Mouse (Mus musculus) forebrain, postnatal 0 days (tissue): ENCODE results near the gene Myo3a. TPM values are rescaled to one million over a fixed set of nuclear protein-coding genes. Genes with fewer than 3 reads are reported as not detected.

ENCODE experiments used
- ATAC-seq: fragments of 200-750 bp; cut with Nextera tagmentation; 2 replicates; pipeline ENCODE4 v1.8.0; 2017; ENCODE audit warnings: mild to moderate bottlenecking, moderate library complexity
- DNase-seq: peaks from one replicate; pipeline ENCODE4 v3.0.0-alpha.2; 2015
- H3K27ac ChIP-seq: fragments of 300-500 bp; sonication (generic); 2 replicates; pipeline ENCODE4 v1.5.1; 2014; ENCODE audit warnings: low read depth, mild to moderate bottlenecking, antibody characterized with exemption, low read length, moderate library complexity, mixed read lengths
- H3K27me3 ChIP-seq: fragments of 300-500 bp; sonication (generic); 2 replicates; pipeline ENCODE4 v1.6.1; 2014; ENCODE audit warnings: mild to moderate bottlenecking, low read length, mixed read lengths; ENCODE audit not compliant: insufficient read depth
- H3K36me3 ChIP-seq: fragments of 300-500 bp; sonication (generic); 2 replicates; pipeline ENCODE4 v1.6.1; 2014; ENCODE audit warnings: mild to moderate bottlenecking, moderate library complexity; ENCODE audit not compliant: insufficient read depth
- H3K4me1 ChIP-seq: fragments of 300-500 bp; sonication (generic); 2 replicates; pipeline ENCODE4 v1.6.1; 2014; ENCODE audit warnings: antibody characterized with exemption; ENCODE audit not compliant: insufficient read depth
- H3K4me2 ChIP-seq: fragments of 300-500 bp; sonication (generic); 2 replicates; pipeline ENCODE4 v1.6.1; 2014; ENCODE audit warnings: low read depth, mild to moderate bottlenecking, moderate library complexity
- H3K4me3 ChIP-seq: fragments of 300-500 bp; sonication (generic); 2 replicates; pipeline ENCODE4 v1.5.1; 2014; ENCODE audit warnings: low read depth, low read length, mixed read lengths
- H3K9ac ChIP-seq: fragments of 300-500 bp; sonication (generic); 2 replicates; pipeline ENCODE4 v1.6.1; 2014; ENCODE audit warnings: mild to moderate bottlenecking
- H3K9me3 ChIP-seq: fragments of 300-500 bp; sonication (generic); 2 replicates; pipeline ENCODE4 v1.6.1; 2016; ENCODE audit warnings: low read length
- CTCF ChIP-seq: sonication (generic); IDR thresholded peaks from 2 replicates; pipeline ENCODE4 v1.5.1; 2016; ENCODE audit warnings: antibody characterized with exemption, control low read depth, low read depth
- WGBS: fragments of 180-500 bp; shearing (Covaris S2); extraction: QIAGEN DNeasy Blood & Tissue Kit; methylation state at CpG from one replicate; pipeline ENCODE4 v1.1.7; 2014; 5-methylcytosine and 5-hydroxymethylcytosine counted together
- polyA plus RNA-seq: library from polyadenylated mRNA; unstranded; fragments of >200 nt; fragmentation: Nextera tagmentation; extraction: Ambion mirVana; gene quantifications from 2 replicates; pipeline ENCODE4 v1.2.1, GENCODE M21; 2015
- total RNA-seq: library from RNA; depleted of rRNA; stranded (reverse); fragments of >200 nt; gene quantifications from 2 replicates; pipeline ENCODE4 v1.2.3, GENCODE M21; 2014

The Myo3a gene
- total and polyA plus RNA-seq, 2 experiments from 2014 or later: not detected

- ATAC-seq: peak; percentile 18
- TF ChIP-seq CTCF: no peak
- H3K9ac ChIP-seq: peak overlapping the region; percentile 69
- H3K4me1 ChIP-seq: no peaks in the 10 kb centered on the region; the same call in 1 of the 2 replicates
- no peaks in the 10 kb centered on the region for H3K36me3 ChIP-seq
- H3K27me3 ChIP-seq: peaks cover 7% of the 10 kb centered on the region; the same call in 1 of the 2 replicates
- peak overlapping the region; percentile 50 for H3K4me3 ChIP-seq
- H3K9me3 ChIP-seq: no peaks in the 10 kb centered on the region
- H3K27ac ChIP-seq: peak overlapping the region; percentile 94
- peak overlapping the region; percentile 73 for H3K4me2 ChIP-seq
- WGBS: 7% methylated on average over 20 of the region's 20 CpGs
- DNase-seq: peak; percentile 60
Observed at GRCm38 (mm10) chr2:22620978-22621827, 393.9 kb downstream of the Myo3a start.

DNA sequence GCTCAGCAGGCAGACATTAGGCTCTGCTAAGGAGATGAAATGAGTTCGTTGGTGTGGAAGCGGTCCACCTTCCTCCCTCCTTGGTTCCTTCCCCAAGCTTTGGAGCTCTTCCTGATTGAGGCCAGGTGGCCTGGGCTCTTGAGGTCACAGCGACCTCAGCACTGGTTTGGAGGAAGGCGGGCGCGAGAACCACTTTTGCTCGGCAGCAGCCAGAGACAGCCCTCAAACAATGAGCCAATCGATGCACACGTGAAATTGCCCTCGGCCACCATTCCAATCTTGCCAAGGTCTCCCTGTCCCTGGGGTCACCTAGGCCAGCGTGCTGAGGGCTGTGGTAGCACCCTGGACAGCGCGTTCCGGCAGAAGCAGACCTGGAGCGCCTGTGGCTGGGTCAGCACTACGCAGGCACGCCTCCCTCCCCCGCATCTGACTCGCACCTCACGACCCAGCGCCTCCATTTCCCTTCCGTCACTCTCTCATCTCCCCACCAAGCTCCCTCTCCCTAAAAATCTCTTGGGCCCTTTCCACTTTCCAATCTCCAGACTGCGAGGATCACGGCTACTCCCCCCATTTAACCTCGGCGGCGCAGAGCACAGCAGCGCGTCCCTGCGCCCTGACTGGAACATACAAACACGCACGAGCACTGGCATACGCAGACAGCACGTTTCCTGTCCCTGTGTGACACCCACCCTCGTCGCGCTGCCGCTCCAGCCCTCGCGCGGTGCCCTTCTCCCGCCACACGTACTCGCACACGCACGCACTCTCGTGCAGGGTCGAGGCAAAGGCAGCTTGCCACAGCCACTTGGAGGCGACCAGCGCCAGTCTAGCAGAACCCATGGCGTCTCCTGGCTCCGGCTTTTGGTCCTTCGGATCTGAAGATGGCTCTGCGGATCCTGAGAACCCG, 394.8 kb downstream of the Myo3a start, which contains the start of gene Gad2:
TSS of gene Gad2 (plus strand) at position 378 of the 904 bp plus-strand sequence.
- ATAC-seq: peak; percentile 81
- Histone ChIP-seq H3K4me2 (peak within 1 kb of the TSS; percentile 73), H3K9me3 (no peaks in the 10 kb centered on the region), H3K4me1 (no peaks in the 10 kb centered on the region; the same call in 1 of the 2 replicates), H3K36me3 (no peaks in the 10 kb centered on the region), H3K27me3 (peaks cover 7% of the 10 kb centered on the region; the same call in 1 of the 2 replicates), H3K9ac (peak within 1 kb of the TSS; percentile 69), H3K27ac (peak within 1 kb of the TSS; percentile 94), H3K4me3 (peak within 1 kb of the TSS; percentile 50)
- WGBS: under 1% methylated on average over 54 of the region's 55 CpGs
- peak; percentile 2; the same call in 1 of the 2 replicates for TF ChIP-seq CTCF
- DNase-seq: peak; percentile 80

GRCm38 (mm10) chr2:22623111-22624070, 396.1 kb downstream of the Myo3a start:
- DNase-seq (peak; percentile 55), ATAC-seq (no peak)
- no peaks in the 10 kb centered on the region; the same call in 1 of the 2 replicates for H3K4me1 ChIP-seq
- no peaks in the 10 kb centered on the region for H3K36me3 ChIP-seq
- H3K27me3 ChIP-seq: peaks cover 7% of the 10 kb centered on the region; the same call in 1 of the 2 replicates
- peak overlapping the region; percentile 94 for H3K27ac ChIP-seq
- no peaks in the 10 kb centered on the region for H3K9me3 ChIP-seq
- WGBS: 2% methylated on average over 60 of the region's 60 CpGs
- peak overlapping the region; percentile 73 for H3K4me2 ChIP-seq
- TF ChIP-seq CTCF: no peak
- H3K9ac ChIP-seq: peak overlapping the region; percentile 69
- peak overlapping the region; percentile 50 for H3K4me3 ChIP-seq

DNA sequence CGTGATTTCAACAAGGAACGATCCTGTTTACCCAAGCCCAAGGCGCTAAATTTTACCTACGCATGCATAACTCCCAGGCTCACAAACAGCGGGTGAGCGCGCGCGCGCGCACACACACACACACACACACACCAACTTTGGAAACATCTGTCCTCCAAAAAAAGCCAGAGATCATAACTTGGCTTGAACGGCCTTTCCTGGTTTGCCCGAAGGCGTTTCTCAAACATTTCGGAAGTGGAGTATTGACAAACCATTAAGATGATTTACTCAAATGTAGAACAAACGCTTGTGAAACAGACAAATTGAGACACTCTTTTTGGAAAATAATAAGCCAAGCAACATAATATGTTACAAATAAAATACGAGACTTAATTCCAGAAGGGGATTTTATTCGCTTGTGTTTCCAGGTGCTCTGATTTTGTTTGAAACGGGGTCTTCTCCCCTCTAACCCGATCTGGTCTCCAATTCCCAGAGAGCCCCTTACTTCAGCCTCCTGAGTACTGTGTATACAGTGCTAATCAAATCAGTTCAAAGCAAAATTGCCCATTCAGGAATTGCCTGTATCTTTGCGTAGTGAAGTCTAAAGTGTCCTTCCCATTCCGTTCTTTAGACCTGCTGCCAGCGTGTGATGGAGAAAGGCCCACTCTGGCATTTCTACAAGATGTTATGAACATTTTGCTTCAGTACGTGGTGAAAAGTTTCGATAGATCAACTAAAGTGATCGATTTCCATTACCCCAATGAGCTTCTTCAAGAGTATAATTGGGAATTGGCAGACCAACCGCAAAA, 397.1 kb downstream of the Myo3a start:
- DNase-seq: peak; percentile 74
- peaks cover 4% of the 10 kb centered on the region; the same call in 1 of the 2 replicates for H3K27me3 ChIP-seq
- H3K4me3 ChIP-seq: peak overlapping the region; percentile 50
- H3K4me1 ChIP-seq: no peaks in the 10 kb centered on the region; the same call in 1 of the 2 replicates
- H3K9me3 ChIP-seq: no peaks in the 10 kb centered on the region
- TF ChIP-seq CTCF: no peak
- 4% methylated on average over 27 of the region's 27 CpGs for WGBS
- no peaks in the 10 kb centered on the region for H3K36me3 ChIP-seq
- H3K9ac ChIP-seq: peak overlapping the region; percentile 69
- peak overlapping the region; percentile 94 for H3K27ac ChIP-seq
- H3K4me2 ChIP-seq: peak overlapping the region; percentile 73
- ATAC-seq: no peak

DNA sequence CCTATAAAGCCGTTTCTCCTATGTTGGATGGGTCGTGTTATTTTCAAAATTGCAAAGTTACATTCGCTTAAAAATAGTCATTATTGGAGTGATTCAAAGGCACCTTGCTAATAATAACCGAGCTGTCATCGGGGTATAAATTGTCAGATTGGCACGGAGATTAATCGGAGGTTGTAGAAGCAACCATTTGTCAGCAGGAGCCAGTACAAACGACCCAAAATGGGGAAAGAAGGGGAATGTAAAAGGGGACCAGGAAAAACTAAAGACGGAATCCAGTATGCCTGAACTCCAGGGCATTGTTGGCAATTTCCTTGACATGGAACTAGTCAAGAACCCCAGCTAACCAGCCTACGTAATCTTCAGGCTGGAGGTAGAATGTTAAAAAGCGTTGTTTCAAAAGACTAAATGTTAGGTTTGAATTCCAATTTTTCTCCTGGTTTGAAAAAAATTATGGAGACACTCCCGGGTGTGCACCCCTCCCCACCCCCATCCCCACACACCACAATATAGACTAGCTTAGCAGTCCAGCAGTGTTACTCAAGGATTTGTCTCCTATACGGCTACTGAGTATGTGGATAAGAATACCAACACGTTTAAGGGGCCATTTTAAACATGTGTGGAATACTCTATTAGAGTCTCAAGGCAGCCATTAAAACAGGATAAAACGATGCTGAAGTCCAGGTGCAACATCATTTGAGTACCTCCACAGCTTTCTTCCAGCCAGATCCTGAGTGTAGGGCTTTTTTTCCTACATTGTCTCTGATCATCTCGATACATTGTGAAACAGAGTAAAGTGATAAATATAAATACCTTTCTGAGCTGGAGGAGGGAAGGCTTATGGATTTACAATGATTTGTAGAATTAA, 398.0 kb downstream of the Myo3a start:
- H3K27ac ChIP-seq: peak overlapping the region; percentile 94
- WGBS: 5% methylated on average over 16 of the region's 16 CpGs
- H3K4me3 ChIP-seq: peak overlapping the region; percentile 50
- ATAC-seq: no peak
- H3K4me1 ChIP-seq: peaks cover 3% of the 10 kb centered on the region; the same call in 1 of the 2 replicates
- no peaks in the 10 kb centered on the region for H3K9me3 ChIP-seq
- peaks cover 4% of the 10 kb centered on the region; the same call in 1 of the 2 replicates for H3K27me3 ChIP-seq
- peak; percentile 67 for DNase-seq
- H3K4me2 ChIP-seq: peak overlapping the region; percentile 73
- no peak for TF ChIP-seq CTCF
- no peaks in the 10 kb centered on the region for H3K36me3 ChIP-seq
- peak overlapping the region; percentile 69 for H3K9ac ChIP-seq
